Mouse (Mus musculus) layer of hippocampus, adult 9-11 months (tissue): ENCODE measurements around the gene Actrt1.

Experiments used
- DNase-seq: peaks from one replicate; pipeline ENCODE4 v3.0.0; 2022

Gene Actrt1

GRCm38 (mm10) chrX:46328707-46329106 is at the start of gene Actrt1:
Gene Actrt1, plus strand, starts transcription at chrX:46329007.
- DNase-seq: no peak

DNA sequence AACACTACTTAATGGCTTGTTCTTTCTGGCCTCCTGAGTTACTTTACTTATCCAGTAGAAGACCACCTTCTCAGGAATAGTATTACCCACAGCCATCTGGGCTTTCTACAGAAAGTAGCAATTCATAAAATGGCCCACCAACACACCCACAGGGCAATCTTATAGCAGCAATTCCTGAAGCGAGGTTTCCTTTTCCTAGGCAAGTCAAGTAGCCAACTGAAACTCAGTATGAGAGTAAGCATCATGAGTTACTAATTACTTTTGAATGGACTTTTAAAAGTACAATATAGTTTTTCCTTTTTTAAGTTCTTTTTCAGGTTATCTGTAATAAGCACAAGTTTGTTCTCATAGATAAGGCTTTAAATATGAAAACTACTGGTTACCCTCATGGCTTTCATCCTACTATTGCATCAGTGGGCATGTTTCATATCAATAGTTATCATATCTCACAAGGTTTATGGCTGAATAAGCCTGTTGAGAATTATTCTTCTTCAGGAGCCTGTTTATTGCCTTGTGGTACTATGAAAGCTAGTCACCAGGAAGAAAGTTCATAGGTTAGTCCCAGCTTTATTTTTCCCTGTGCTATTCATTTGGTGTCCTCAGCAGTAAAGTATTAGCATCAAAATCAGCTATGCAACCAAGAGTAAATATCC is 2.8 kb downstream of the Actrt1 start:
- DNase-seq: no peak
